Mouse (Mus musculus): ENCODE results near the gene Snx30.

DNA sequence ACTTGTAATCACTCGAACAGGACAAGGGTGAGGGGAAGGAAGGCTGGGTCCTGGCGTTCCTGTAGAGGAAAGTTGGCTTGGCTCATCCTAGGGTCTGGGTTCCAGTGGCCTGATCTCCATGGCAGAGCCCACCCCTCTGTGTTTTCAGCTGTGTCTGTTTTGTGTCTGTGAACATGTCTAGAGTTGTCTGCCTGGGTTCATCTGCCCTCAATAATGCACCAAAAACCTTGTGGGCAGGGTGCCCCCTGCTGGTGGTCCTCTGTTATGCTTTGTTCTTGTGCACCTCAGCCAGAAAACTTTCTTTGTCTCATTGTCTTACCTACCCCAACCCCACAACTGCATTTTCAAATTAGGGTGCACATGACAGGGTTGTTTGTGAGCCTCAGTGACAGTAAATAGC, 44.5 kb downstream of the Snx30 start:
- TF ChIP-seq CTCF (IDR thresholded peaks at IDR 0.05; ENCODE audit: low read depth) (peak; percentile 91), EP300 (IDR thresholded peaks at IDR 0.05; ENCODE audit: low read depth) (no peak)

Data from liver, postnatal 0 days (tissue).